Mouse (Mus musculus) subcutaneous adipose tissue, adult 2 months (tissue): ENCODE measurements around the gene Sh3gl2. TPM values are rescaled to one million over a fixed set of nuclear protein-coding genes. Genes with fewer than 3 reads are reported as not detected.

Experiments used
- polyA plus RNA-seq: library from polyadenylated mRNA; depleted of rRNA; stranded (reverse); fragments of >200 nt; gene quantifications from 2 replicates; pipeline ENCODE4 v1.2.3, GENCODE M21; 2012; ENCODE audit warnings: low replicate concordance; rRNA removed

The Sh3gl2 gene
- 0.16 and 8.2 TPM in 2 replicates for polyA plus RNA-seq

GRCm38 (mm10) chr4:85205071-85205635 is at the start of gene Sh3gl2:
Gene Sh3gl2 (plus strand): TSS chr4:85205126.

GRCm38 (mm10) chr4:85513792-85514191 is 308.9 kb downstream of the Sh3gl2 start, which contains the start of gene Adamtsl1:
Gene Adamtsl1 (plus strand): TSS chr4:85514172.

